Mouse (Mus musculus) v-Abl transformed pro-B cells (cell line): Measurements from ENCODE around the gene Il7r.

Experiments used
- in situ Hi-C, 2 experiments: fragments of 400-800 bp; cut with MboI; formaldehyde crosslinking; loops; one replicate each; pipeline ENCODE4 v1.15.1; 2025; ENCODE audit not compliant: unreplicated experiment in 2 of 2

Gene Il7r

DNA sequence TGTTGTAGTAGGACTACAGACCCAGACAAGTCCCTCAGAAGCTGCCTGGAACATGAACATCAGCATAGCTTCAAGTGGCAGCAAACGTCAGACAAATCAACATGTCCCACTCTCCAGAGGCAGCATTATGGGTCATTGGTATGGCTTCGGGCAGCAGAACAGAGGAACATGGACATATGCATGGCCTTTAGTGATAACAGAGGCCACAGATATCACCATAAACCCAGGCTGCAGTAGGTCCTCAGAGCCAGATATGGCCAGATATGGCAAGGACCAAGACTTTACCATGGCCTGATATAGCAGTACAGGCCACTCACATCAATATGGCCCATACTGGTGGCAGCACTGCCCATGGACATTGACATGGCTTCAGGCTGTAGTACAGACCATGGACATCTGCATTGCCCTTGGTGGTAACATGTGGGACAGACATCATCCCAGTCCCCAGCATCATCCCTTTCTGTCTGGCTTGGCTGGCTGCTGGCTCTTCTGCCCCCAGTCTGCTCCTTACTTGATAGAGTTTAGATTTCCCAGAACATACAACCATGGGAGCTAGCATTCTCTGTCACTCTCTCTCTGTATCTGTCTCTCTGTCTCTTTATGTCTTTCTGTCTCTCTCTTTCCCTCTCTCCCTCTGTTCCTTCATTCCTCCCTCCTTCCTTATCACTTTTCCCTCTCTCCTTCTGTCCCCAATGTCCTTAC lies 40.4 kb downstream of the Il7r start:
- in situ Hi-C loops, result loop anchor here (5.0 kb wide), 4 partner anchors 32 to 373 kb away; partner anchors contain the start of gene Spef2 (in 1 of the 2)

DNA sequence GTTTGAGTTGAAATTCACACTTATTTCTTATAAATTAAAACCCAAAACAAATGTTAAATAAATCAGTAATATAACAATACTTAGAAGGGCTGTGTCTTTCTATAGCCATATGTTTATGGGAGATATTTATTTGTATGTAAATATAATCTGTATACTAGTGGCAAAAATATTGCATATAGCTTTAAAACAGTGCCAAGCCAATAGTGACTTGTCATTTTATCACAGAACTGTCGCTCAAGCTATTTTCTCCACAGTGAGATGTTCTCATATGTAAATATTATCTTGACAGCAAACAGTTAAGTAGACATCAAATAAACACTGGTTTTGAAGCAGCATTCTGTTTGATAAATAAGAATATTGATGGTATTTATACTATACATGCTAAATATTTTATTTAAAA lies 56.8 kb downstream of the Il7r start:
- in situ Hi-C loops, result loop anchor here in 1 of 2 experiments (25.0 kb wide), 2 partner anchors 589 to 1914 kb away; partner anchors contain the start of gene Tars

DNA sequence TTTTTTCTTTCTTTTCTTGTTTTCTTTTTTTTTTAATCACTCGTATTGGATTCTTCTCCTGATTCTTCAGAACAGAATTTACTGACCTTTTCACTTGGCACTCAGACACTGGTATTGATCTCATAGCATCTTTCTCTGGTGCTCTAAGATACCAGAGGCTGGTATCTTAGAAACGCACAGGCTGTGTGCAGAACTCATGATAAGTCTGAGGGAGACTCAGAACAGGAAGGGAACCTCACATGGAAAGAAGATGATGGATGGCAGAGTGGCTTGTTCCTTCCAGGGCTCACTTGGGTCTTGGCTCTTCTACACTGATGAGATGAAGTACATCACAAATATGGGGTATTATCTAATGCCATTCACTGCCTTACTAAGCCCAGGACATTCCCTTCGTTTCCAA lies 57.4 kb downstream of the Il7r start:
- in situ Hi-C loops, result loop anchor here in 1 of 2 experiments (25.0 kb wide), 2 partner anchors 590 to 1915 kb away; partner anchors contain the start of gene Tars

DNA sequence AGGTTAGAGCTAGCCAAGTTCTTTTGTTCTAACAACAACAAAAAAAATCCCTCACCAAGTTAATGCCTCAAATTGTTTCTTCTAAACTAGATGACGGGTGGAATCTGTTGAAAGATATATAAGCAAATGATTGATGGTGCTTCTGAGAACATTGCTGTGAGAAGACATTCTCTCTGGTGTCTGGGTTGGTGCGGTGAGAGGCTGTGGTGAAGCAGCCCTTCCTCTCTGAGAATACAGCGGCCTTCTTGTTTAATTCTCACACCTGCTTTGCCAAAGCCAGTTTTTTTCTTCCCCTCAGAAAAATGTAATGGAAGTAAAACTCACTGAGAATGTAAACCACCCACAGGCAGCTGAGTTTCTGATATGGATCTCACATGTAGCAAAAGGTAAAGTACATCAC lies 57.8 kb downstream of the Il7r start:
- in situ Hi-C loops, result loop anchor here in 1 of 2 experiments (25.0 kb wide), 2 partner anchors 590 to 1915 kb away; partner anchors contain the start of gene Tars

DNA sequence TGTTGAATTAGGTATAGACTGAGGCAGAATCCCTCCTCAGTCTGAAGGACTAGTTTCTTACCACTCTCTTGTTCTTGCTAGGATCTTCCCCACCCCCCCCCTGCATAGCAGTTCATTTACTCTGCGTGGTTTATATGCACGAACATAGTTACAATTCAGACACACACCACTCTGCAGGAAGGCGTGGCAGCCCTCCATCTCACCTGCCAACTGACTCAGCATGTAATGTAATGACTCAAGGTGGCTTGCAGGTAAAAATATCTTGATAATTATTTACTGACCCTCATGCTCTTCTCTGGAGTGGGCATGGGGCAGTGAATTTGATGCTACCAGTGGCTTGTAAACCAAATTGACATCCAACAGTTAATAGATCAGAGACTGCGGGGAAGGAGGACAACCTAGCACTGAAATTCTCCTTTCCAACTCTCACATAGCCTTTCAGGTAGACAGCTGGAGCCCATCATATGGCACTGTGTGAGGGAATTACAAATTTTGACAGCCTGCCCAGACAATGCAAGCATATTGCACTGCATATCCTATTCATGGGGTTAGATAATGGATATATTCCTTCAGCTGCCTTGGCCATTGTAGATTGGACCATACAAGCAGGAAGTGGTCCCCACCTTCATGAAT lies 58.8 kb downstream of the Il7r start:
- in situ Hi-C loops, result loop anchor here in 1 of 2 experiments (25.0 kb wide), 2 partner anchors 591 to 1916 kb away; partner anchors contain the start of gene Tars

DNA sequence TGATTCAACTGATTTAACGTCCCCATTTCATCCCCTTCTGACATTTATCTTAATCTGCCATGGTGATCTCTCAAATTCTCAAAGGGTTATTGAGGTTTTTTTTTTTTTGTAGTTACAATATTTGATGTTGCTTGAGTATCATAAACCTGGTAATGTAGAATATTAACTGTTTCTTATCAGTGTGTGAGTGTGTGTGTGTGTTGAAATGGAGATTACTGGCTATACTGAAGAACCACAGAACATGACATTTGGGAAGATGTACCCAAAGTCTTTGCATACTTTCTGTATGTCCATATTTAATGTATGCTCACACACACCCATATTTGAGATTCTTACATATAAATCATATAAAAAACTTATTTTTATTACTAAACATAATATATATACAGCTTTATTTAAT lies 65.9 kb downstream of the Il7r start:
- in situ Hi-C loops, result loop anchor here (5.0 to 25.0 kb wide), 3 partner anchors 63 to 1923 kb away; partner anchors contain the start of gene Tars (in 1 of the 2)

DNA sequence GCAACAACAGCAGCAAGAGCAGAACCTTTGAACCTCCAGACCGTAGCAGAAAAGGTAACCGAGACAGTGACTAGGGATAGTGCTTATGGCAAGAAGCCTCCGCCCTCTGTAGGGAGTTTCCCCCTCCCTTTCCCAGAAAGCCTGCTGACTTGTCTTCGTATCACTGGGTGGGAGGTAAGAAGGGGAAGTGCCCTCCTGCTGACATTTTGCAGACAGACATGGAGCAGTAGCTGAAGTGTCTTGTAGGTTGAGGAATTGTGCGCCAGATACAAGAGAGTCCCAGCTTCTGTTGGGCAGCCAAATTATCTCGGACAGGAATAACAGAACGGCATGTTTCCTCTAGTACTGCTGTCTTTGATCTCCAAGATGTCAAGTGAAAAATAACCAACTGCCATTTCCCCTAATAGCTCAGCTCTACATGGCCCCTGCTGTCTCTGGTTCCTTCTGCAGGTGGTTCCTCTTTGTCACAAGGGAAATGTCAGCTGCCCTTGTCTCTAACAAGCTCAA lies 66.4 kb downstream of the Il7r start:
- in situ Hi-C loops, result loop anchor here (5.0 to 25.0 kb wide), 3 partner anchors 64 to 1924 kb away; partner anchors contain the start of gene Tars (in 1 of the 2)
